9 mouse cellular contexts compared by ENCODE assay signal in genomic region chr5:122324608-122325431, GRCm38 (mm10). TPM values are rescaled to one million over a fixed set of nuclear protein-coding genes. Genes with fewer than 3 reads are reported as not detected.
DNase-seq lines count a peak whose midpoint lies in the region; ATAC-seq and TF ChIP-seq lines count a peak whose summit lies in the region.
"Had no signal": no experiment of that assay in that cellular context is flagged by ENCODE, and none has a peak within 500 bp of the region (broad histone marks: within the 10 kb centered on the region; RNA-seq: fewer than 3 reads in every experiment).

No protein-coding gene starts in this region.

- H3K27ac ChIP-seq in lung, postnatal 0 days (ENCODE audit: low read length): peak overlapping the region; percentile 9; the same call in 1 of the 2 replicates
- H3K27ac ChIP-seq: kidney, postnatal 0 days had no signal

- TF ChIP-seq CTCF in lung, postnatal 0 days (IDR thresholded peaks at IDR 0.05): peak; percentile 13; the same call in 1 of the 2 replicates

- no peaks in the 10 kb centered on the region; the same call in 1 of the 2 replicates for H3K36me3 ChIP-seq in lung, postnatal 0 days (ENCODE audit: insufficient read depth, low read length)

- TF ChIP-seq EP300 in lung, postnatal 0 days (IDR thresholded peaks at IDR 0.05): peak; percentile 37; the same call in 1 of the 2 replicates

- no peak overlapping the region for H3K9ac ChIP-seq in lung, postnatal 0 days (replicated peaks; ENCODE audit: low read depth)

- no peaks in the 10 kb centered on the region for H3K9me3 ChIP-seq in lung, postnatal 0 days (ENCODE audit: low read length)

- ATAC-seq in lung, postnatal 0 days: peak; percentile 81
- no peak for ATAC-seq in monocyte, adult 5-6 weeks (replicated peaks; ENCODE audit: insufficient number of reproducible peaks, low FRiP score, low TSS enrichment, poor library complexity, severe bottlenecking)

- 79% methylated on average over 23 of the region's 23 CpGs for WGBS in lung, postnatal 0 days

- H3K4me1 ChIP-seq in lung, postnatal 0 days (ENCODE audit: insufficient read depth, low read depth, low read length): no peaks in the 10 kb centered on the region

- no peak overlapping the region for H3K4me3 ChIP-seq in lung, postnatal 0 days (ENCODE audit: low read depth, low read length)

- peak; percentile 60 for DNase-seq in R1 (ENCODE audit: low read depth, low spot score)
- peak; percentile 85 for DNase-seq in cerebellum, adult 11 months
- peak; percentile 80 for DNase-seq in layer of hippocampus, adult 11-12 months (ENCODE audit: low spot score)
- peak; percentile 74 for DNase-seq in lung, postnatal 0 days (ENCODE audit: low spot score)
- DNase-seq in kidney, postnatal 4 days: no peak
- no peak for DNase-seq in retina, embryonic 14.5 days (ENCODE audit: low spot score)
- no peak for DNase-seq in neural tube, embryonic 10.5 days (ENCODE audit: extremely low spot score, low spot score)

- H3K4me2 ChIP-seq in lung, postnatal 0 days (replicated peaks; ENCODE audit: low read depth, low read length): no peak overlapping the region

- H3K27me3 ChIP-seq in lung, postnatal 0 days (replicated peaks; ENCODE audit: insufficient read depth, low read length): no peaks in the 10 kb centered on the region

RNA-seq across cellular contexts. Expression of gene Rad9b, which starts 29.2 kb away (rescaled TPM):
- polyA plus RNA-seq in lung, postnatal 0 days (2015; fragmentation: Nextera tagmentation; extraction: Ambion mirVana): 6.4 and 6.9 TPM in 2 replicates
- total RNA-seq in monocyte, adult 5-6 weeks (2017): 3.9 to 8.9 TPM (median 7.4 TPM) in 3 replicates

RNA-seq across cellular contexts. Expression of gene Vps29, which starts 29.3 kb away (rescaled TPM):
- 189 and 193 TPM in 2 replicates for polyA plus RNA-seq in lung, postnatal 0 days (2015; fragmentation: Nextera tagmentation; extraction: Ambion mirVana)
- 63.4 to 67.5 TPM (median 67.5 TPM) in 3 replicates for total RNA-seq in monocyte, adult 5-6 weeks (2017)

RNA-seq across cellular contexts. Expression of gene Pptc7, which starts 40.7 kb away (rescaled TPM):
- polyA plus RNA-seq in lung, postnatal 0 days (2015; fragmentation: Nextera tagmentation; extraction: Ambion mirVana): 12.2 and 12.7 TPM in 2 replicates
- 33.3 to 37.2 TPM (median 36.9 TPM) in 3 replicates for total RNA-seq in monocyte, adult 5-6 weeks (2017)

RNA-seq across cellular contexts. Expression of gene Gpn3, which starts 46.9 kb away (rescaled TPM):
- 61.2 and 69.2 TPM in 2 replicates for polyA plus RNA-seq in lung, postnatal 0 days (2015; fragmentation: Nextera tagmentation; extraction: Ambion mirVana)
- 42.8 to 46.5 TPM (median 45.0 TPM) in 3 replicates for total RNA-seq in monocyte, adult 5-6 weeks (2017)

RNA-seq across cellular contexts. Expression of gene Fam216a, which starts 47.3 kb away (rescaled TPM):
- polyA plus RNA-seq in lung, postnatal 0 days (2015; fragmentation: Nextera tagmentation; extraction: Ambion mirVana): 41.0 and 42.1 TPM in 2 replicates
- 2.2 to 7.9 TPM (median 5.5 TPM) in 3 replicates for total RNA-seq in monocyte, adult 5-6 weeks (2017)

Comparison
In these comparisons a context has a peak if more than half of its experiments do, and no peak if none do; other contexts are left out.
1. DNase-seq: peak in R1 (single experiment), cerebellum, adult 11 months (single experiment), layer of hippocampus, adult 11-12 months (single experiment) and lung, postnatal 0 days (single experiment); none in kidney, postnatal 4 days (0 of 2), retina, embryonic 14.5 days (single experiment) and neural tube, embryonic 10.5 days (single experiment).